Mouse (Mus musculus): Measurements from ENCODE around the gene Cmc4.

The Cmc4 gene

DNA sequence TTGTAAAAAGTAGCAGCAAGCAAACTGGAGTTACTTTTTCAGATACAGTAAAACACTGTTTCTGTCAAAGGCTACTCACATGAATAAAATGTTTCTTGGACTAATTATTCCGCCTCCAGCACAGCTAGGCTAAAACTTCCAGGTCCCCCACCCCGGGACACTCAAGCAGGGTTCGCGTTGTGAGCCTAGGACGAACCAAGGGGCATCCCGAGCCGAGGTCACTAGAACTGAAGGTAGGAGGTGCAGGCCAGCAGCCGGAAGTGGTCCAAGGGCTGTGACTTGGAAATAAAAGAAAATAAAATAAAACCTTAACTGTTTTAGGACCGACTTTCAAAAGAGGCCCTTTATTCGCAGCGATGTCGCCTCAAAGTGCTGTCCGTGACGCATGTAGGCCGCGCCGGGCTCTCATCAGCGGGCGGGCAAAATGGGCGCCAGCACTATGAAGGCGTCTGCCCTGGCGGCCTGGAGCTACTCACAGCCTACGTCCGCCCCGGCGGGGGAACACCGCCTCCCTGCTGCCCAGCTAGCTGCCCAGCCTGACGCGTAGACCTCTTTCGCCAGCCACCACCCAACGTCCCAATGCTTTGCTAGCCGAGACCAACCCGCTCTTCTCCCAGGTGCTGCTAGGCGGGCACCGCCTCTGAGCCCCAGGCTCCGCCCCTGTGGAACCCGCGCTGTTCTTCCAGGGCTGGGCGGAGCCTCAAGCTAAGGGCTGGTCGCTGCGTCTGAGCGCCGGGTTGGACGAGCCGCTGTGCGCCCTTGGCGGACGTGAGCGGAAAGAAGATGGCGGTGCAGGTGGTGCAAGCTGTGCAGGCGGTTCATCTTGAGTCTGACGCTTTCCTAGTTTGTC lies at the start of gene Cmc4, which contains the start of the genes Mtcp1 and Brcc3:
TSS of gene Cmc4 (minus strand) at position 649 of the 850 bp plus-strand sequence.
TSS of gene Mtcp1 (minus strand) at position 653 of the 850 bp plus-strand sequence.
TSS of gene Brcc3 (plus strand) at position 693 of the 850 bp plus-strand sequence.
- DNase-seq = peak; percentile 89

DNA sequence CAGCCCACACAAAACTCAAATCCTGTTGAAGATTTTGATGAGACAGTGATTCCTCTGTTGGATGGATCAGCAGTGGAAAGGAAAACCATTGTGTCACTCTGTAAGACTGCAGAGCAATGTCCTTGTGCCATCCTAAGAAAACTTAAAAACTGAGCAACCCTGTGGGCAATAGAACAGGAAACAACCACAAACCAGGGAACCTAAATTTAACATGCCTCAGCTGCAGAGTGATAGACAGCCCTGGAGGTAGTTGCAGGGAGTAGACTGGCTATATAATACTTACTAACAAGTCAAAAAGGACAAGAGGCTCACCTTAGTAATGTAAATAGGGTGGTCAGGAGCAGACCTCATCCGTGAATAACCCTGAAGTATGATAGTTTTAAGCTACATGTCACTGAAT lies 38.2 kb upstream of the Cmc4 start:
- DNase-seq = no peak

DNA sequence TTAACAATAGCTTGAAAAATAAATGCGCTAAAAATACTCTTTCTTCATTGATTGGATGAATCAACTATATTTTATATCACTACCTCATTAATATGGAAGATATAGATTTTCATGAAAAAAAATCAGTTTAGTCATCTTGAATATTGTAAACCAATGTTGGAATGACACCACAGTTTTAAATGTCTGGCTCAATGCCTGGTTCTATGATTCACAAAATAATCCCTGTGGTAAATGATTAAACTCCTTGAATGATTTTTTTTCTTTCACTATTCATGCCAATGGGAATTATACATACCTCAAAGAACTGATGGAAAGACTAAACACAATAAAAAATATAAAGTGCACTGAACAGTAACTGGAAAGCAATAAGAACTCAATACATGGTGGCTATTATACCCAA lies 6.7 kb downstream of the Cmc4 start:
- no peak for DNase-seq

GRCm38 (mm10) chrX:75403350-75403749 lies 13.0 kb downstream of the Cmc4 start:
- DNase-seq = no peak

- no peak for DNase-seq
These were observed 13.7 kb downstream of the Cmc4 start for GRCm38 (mm10) chrX:75402668-75403067.

DNA sequence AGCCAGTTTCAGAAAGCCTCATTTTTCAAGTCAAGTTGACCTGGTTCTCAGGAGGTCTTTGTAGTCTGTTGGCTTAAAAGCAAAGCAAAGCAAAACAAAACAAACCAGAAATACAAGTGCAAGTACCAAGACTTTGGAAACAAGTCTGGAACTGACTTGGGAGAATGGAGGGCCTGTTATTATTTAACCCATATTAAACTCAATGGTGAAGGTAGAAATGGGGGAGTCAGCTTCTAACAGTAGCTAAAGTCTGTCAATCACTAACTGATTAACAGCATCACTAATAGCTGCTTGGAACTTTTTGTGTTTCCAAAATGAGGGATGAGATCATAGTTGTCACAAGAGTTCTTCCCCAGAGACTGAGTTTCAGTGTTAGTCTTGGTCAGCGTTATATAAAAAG lies 16.9 kb downstream of the Cmc4 start:
- no peak for DNase-seq

GRCm38 (mm10) chrX:75382195-75382771 lies 34.1 kb downstream of the Cmc4 start, which contains the start of the genes Fundc2 and F8:
Fundc2 (plus strand) TSS chrX:75382399.
F8 (minus strand) TSS chrX:75382615.
- DNase-seq = peak; percentile 81

DNA sequence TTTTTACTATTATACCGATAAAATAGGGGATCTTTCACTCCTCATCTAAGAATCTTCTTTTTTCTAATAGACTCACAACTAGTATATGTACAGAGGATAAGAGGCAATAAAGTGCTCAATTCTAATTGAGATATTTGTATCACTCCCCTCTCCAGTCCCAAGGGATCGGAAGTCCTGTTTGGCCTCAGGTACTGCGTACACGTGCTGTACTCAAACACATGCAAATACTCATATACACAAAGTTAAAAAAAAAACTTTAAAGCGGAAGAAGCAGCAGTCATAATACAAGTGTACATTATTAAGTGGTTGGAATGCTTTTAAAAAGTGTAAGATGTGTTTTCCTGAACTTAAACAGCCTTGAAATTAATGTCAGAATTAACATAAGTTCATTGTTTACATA lies 34.7 kb downstream of the Cmc4 start:
- DNase-seq = no peak

- DNase-seq = no peak
These were observed 35.2 kb downstream of the Cmc4 start for GRCm38 (mm10) chrX:75381176-75381575.

DNA sequence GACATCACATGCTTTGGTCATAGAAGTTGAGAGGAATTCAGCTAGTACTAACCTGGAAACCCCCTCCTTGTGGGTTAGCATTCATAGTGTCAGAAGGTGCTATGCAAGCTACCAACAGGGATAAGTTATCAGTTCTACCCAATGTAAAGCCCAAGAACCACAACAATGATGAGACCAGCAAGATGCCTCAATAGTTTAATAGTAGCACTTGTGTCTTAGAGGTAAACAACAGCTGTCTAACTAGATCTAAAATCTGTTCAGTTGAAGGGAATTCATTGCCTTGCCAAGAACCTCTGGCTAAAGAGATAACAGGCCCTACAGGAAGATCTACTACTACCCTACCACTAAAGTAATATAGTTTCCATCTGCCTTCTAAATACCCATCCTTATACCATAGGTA lies 39.6 kb downstream of the Cmc4 start:
- DNase-seq = no peak

DNA sequence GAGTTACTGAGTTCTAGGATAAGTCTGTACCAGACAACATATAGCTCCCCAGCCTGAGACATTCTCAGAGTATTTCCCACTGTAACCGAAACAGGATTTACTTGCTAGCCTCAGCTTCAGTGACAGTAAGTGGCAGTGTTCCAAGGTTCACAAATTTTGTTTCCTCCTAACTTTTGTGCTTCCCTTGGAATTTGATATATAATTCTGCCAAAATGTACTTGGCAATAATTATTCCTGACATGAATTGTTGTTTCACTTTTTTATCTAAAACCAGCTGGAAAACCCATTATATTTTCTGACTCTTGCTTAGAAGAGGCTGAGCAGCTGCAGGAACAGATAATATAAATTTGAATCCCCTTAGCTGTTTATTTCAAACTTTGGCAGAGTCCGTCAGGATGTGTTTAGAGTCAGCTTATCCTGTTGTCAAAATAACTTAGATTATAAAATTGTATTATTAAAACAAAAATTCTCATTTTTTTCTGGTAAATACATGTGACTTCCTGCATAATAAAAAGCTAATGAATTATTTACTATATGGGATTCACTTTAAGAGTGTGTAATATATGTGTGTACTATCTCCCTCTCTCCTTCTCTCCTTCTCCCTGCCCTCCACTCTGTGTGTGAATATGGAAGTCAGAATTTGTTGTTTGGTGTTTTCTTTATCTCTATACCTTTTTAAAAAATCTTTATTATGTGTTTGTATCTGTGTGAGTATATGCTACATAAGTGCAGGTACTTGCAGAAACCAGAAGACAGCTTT lies 43.5 kb downstream of the Cmc4 start:
- DNase-seq = no peak

GRCm38 (mm10) chrX:75370197-75370596 lies 46.2 kb downstream of the Cmc4 start:
- no peak for DNase-seq
